Mouse (Mus musculus) gastrocnemius, adult 18-20 months (tissue): ENCODE measurements around the gene Ttc1. TPM values are rescaled to one million over a fixed set of nuclear protein-coding genes. Genes with fewer than 3 reads are reported as not detected.

Experiments used
- DNase-seq: peaks from one replicate; pipeline ENCODE4 v3.0.0; 2021; ENCODE audit warnings: low spot score
- total RNA-seq, 2 experiments: library from RNA; stranded (reverse); gene quantifications; 2 replicates each; pipeline ENCODE4 v1.2.3; 2021

Ttc1 gene
- total RNA-seq, 2 experiments from 2014 or later: 65.1 to 65.9 TPM

DNA sequence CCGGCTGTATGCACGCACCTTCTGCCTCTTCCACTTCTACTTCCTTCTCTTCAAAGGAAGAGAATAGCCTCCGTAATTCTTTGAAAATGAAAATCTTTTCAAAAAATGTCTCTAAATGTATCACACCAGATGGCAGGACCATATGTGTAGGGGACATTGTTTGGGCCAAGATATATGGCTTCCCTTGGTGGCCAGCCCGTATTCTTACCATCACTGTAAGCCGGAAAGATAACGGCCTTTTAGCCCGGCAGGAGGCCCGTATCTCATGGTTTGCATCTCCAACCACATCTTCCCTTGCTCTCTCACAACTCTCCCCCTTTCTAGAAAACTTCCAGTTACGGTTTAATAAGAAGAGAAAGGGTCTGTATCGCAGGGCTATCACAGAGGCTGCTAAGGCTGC, 42.1 kb downstream of the Ttc1 start:
- DNase-seq: no peak

DNA sequence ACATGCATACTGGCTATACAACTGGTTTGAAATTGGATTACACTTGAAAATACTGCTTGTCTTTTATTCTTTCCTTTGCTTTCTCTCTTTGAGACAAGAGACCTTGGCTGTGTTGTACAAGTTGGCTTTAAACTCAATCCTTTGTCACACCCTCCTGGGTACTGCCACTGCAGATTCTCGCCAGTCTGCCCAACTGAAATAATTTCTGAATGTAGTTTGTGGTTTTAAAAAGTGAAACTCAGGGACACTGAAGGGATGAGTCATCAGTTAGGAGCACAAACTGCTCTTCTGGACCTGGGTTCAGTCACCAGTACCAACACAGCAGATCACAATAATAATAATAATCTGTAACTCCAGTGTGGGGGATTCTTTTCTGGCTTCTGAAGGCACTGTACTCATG, 44.3 kb downstream of the Ttc1 start:
- no peak for DNase-seq

DNA sequence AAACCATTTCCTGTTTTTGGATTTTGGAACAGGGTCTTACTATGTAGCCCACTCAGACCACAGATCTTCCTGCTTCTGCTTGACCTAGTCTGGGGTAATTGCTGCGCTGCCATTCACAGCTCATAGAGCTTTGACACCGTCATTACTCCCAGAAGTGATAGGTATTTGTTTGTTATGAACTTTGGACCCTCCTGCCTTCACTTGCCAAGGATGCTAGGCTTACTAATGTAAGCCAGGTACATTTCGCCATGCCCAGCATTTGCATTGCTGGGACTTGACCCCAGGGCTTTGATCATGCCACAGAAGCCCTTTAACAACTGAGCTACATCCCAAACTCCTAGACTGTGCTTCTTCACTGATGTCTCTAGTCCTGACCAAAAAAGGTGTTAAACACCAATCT, 47.5 kb downstream of the Ttc1 start:
- DNase-seq: no peak

GRCm38 (mm10) chr11:43698621-43699020, 49.2 kb downstream of the Ttc1 start:
- no peak for DNase-seq

DNA sequence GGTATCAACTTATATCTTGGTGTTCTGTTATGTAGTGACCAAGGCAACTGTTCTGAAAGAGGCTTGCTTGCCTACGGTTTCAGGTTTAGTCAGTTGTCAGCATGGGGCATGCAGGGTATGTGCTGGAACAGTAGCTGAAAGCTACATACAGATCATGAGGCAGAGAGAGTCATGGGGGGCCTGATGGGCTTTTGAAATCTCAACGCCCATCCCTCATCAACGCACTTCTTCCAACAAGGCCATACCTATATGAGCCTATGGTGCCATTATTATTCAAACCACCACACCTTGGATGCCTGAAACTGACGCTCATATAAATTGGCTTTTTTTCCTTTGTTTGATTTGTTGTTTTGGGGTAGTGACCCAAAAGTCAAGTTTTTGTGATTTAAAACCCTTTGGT, 51.2 kb downstream of the Ttc1 start:
- DNase-seq: no peak

DNA sequence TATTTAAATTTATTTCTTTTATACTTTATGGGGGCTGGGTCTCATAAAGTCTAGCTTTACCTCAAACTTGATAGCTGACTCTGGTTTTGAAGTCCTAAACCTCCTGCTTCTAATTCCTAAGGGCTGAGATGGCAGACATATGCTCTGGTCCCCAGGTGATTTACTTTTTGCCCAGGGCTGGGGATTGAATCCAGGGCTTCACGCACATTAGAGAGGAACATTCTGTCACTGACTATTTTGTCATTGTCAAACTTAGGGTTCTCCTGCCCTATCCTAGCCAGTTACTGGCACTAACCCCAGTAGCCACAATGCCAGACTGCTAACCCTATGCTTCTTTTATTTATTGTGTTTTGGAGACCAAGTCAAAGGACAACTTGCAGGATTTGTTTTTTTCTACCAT, 59.0 kb downstream of the Ttc1 start:
- DNase-seq: no peak

GRCm38 (mm10) chr11:43682415-43683217, 65.2 kb downstream of the Ttc1 start:
- peak; percentile 31 for DNase-seq

DNA sequence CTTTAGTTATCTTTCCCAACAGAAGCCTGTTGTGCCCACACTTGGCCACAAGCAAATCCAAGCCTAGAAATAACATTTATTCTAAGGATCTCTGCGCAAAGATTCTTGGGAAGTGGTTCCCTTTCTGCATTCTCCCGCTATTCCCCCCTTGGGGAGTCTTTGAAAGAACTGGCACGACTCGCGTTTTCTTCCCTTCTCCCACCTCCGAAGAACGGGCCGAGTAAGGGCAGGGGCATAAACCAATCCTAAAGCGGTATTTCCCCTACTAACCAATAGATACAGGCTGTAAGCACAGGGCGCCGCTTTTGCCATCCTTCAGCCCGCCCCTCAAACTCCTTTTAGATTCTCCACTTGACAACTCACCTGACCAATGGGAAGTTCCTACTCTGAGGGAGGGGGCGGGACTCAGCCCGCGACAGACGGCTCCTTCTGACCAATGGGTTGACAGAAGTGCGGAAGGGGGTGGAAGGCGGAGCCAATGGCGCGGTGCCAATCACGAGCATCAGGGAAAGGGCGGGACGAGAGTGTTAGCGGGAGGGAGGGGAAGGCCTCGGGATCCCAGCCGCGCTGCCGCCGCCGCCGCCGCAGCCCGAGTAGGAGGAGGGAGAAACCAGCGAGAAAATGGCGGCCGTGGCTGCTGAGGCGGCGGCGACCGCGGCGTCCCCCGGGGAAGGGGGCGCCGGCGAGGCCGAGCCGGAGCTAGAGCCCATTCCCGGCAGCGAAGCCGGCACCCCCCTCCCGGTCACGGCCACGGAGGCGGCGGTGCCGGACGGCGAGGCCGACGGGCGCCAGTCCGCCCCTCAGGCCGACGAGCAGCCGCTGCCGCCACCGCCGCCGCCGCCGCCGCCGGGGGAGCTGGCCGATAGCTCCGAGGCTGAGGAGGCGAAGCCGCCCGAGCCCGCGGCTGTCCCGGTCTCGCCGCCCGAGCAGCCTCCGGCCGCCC, 66.1 kb downstream of the Ttc1 start, which contains the start of gene Pwwp2a:
TSS of gene Pwwp2a (plus strand) at position 527 of the 943 bp plus-strand sequence.
- DNase-seq: peak; percentile 99

Other genes starting within 250 kb of the Ttc1 start
- gene Ccnjl, start 219.2 kb downstream of the Ttc1 start, total RNA-seq: not detected
- under 1 TPM in 1 of 2 experiments, not detected in 1; 0.12 TPM for gene 4933415A04Rik, start 161.0 kb downstream of the Ttc1 start, total RNA-seq
- not detected for gene Fabp6, start 146.5 kb downstream of the Ttc1 start, total RNA-seq
- 10 to 100 TPM; 12.6 to 14.1 TPM for gene Pwwp2a, start 66.0 kb downstream of the Ttc1 start, total RNA-seq
- under 1 TPM; 0.18 to 0.28 TPM for gene Adra1b, start 153.2 kb upstream of the Ttc1 start, total RNA-seq